Mouse (Mus musculus) small intestine, adult 2 months (tissue): ENCODE measurements around the gene Lims1. TPM values are rescaled to one million over a fixed set of nuclear protein-coding genes. Genes with fewer than 3 reads are reported as not detected.
A peak's percentile ranks its signal among the peaks of the same experiment; 100 is the strongest.

ENCODE experiments used
- H3K27ac ChIP-seq: fragments of 200-500 bp; 2 replicates; pipeline ENCODE4 v1.5.1; 2012; ENCODE audit warnings: low read depth, low read length, control low read depth, inconsistent platforms; ENCODE audit not compliant: insufficient read depth
- H3K27me3 ChIP-seq: fragments of 200-500 bp; 2 replicates; pipeline ENCODE4 v1.6.1; 2012; ENCODE audit warnings: mild to moderate bottlenecking, moderate library complexity, low read length, inconsistent platforms; ENCODE audit not compliant: control insufficient read depth, insufficient read depth
- H3K36me3 ChIP-seq: fragments of 200-500 bp; 2 replicates; pipeline ENCODE4 v1.6.1; 2012; ENCODE audit warnings: mild to moderate bottlenecking, low read length, control low read depth, inconsistent platforms; ENCODE audit not compliant: control insufficient read depth, insufficient read depth
- H3K4me1 ChIP-seq: fragments of 200-500 bp; 2 replicates; pipeline ENCODE4 v1.6.1; 2012; ENCODE audit warnings: low read length, inconsistent platforms, mixed read lengths; ENCODE audit not compliant: control insufficient read depth, insufficient read depth, insufficient read length
- H3K4me3 ChIP-seq: fragments of 200-500 bp; 2 replicates; pipeline ENCODE4 v1.5.1; 2012; ENCODE audit warnings: low read depth, mild to moderate bottlenecking, control low read depth, inconsistent platforms, low read length, moderate library complexity
- CTCF ChIP-seq: fragments of 200-500 bp; IDR thresholded peaks from 2 replicates; pipeline ENCODE4 v1.5.1; 2012; ENCODE audit warnings: low read depth, mild to moderate bottlenecking, control low read depth, inconsistent platforms, low read length, moderate library complexity, mixed read lengths; ENCODE audit not compliant: insufficient replicate concordance, insufficient read length; ENCODE audit errors: extremely low read depth
- POLR2A ChIP-seq: fragments of 200-500 bp; IDR thresholded peaks from 2 replicates; pipeline ENCODE4 v1.6.1; 2012; ENCODE audit warnings: low read depth, mild to moderate bottlenecking, control low read depth, inconsistent platforms, low read length, moderate library complexity
- WGBS: fragments of 180-500 bp; shearing (Covaris S2); methylation state at CpG from one replicate; pipeline ENCODE4 v1.1.7; 2018; 5-methylcytosine and 5-hydroxymethylcytosine counted together
- polyA plus RNA-seq: library from polyadenylated mRNA; depleted of rRNA; stranded (reverse); fragments of >200 nt; gene quantifications from 2 replicates; pipeline ENCODE4 v1.2.3, GENCODE M21; 2012

The Lims1 gene
- polyA plus RNA-seq, 1 experiment = 3.5 TPM

DNA sequence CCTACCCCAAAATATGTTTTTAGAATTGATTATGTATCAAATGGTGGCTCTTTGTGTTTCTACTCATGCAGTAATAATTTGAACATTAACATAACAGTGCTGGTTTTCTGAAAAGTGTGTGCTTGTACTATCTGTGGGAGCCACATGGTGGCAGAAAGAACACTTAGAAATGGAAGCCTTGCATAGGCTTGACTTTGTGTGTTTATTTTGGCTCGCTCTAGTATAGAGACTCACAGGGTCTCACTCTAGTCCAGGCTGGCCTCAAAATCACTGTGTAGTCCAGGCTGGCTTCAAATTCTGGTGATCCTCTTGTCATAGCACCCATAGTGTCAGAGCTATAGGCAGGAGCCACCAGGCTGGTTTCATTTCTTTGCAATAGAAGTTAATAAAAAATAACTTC, 39.5 kb downstream of the Lims1 start:
- peaks cover 3% of the 10 kb centered on the region for H3K36me3 ChIP-seq
- H3K4me1 ChIP-seq = peaks cover 2% of the 10 kb centered on the region; the same call in 1 of the 2 replicates
- no peaks in the 10 kb centered on the region for H3K27me3 ChIP-seq
- 38% methylated on average over 1 of the region's 1 CpGs for WGBS
- H3K27ac ChIP-seq = no peak overlapping the region
- TF ChIP-seq POLR2A = no peak
- TF ChIP-seq CTCF = no peak
- H3K4me3 ChIP-seq = no peak overlapping the region

DNA sequence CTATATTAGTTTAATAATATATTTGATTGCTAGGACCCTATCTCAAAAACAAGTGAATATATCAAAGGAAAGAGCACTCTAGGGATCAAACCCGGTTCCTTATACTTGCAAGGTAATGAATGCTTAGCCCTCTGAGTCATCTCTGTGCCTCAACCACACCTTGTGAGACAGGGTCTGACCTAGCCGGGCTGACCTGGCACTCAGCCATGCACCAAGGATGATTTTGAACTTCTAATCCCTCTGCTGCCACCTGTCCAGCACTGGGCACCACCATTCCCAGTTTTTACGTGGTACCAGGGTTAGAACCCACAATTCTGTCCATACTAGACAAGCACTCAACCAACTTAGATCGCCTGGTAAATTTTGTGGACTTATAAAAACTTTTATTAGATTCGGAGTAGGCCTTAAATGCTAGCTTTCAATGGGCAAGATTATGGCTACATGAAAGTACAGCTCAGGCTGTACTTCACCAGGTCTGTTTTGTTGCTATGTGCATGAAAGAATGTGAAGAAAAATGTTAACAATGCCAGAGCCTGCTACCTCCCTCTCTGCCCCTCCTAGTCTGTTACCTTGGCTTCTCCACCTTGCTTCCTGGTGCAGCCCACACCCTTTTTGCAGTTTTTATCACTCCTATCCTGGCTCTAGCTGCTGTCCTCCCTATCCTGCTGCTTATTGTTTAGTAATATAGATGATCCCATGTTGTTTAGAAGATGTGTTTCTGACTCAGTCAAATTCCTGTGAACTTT, 41.7 kb downstream of the Lims1 start:
- Histone ChIP-seq H3K27me3 (no peaks in the 10 kb centered on the region), H3K36me3 (peaks cover 3% of the 10 kb centered on the region), H3K4me1 (peaks cover 2% of the 10 kb centered on the region; the same call in 1 of the 2 replicates), H3K4me3 (no peak overlapping the region), H3K27ac (peak overlapping the region; percentile 7; the same call in 1 of the 2 replicates)
- WGBS = 33% methylated on average over 5 of the region's 5 CpGs
- TF ChIP-seq CTCF = no peak

DNA sequence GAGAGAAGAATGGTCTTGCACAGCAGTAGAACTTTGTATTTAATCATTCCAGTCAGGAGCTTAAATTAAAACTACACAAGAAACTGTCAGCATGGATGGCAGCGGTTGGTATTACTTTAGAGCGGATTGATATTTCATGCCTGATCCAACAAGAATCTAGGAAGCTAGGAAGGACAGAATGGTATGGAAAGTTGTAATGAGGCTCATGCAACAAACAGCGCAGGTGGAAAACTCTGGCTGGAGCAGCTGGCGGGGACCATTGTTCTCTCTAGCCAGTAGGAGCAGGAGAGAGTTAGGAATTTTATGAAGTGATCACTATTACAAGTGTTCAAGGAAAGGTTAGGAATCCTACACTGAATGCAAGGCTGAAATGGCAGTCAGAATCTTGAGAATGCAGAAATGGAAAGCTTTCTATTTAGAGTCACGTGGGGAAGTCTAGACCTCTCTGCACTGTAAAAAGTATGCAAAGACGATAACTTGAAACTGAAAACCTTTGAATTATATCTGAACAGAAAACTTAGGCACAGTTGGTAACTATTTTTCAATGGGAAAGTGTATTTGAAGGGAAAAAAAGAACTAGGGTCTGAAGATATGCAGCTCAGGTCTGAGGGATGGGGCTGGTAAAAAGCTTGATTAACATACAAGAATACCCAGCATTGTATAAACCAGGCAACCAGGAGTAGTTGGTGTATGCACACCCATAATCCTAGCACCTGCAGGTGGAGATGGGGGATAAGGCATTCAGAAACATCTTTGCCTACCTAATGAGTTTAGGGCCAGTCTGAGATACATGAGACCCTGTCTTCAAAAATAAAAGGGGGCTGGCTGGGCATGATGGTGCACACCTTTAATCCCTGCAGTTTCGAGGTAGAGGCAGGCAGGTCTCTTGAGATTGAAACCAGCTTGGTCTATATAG, 45.8 kb downstream of the Lims1 start:
- Histone ChIP-seq H3K27me3 (no peaks in the 10 kb centered on the region), H3K4me1 (peaks cover 10% of the 10 kb centered on the region; the same call in 1 of the 2 replicates), H3K27ac (no peak overlapping the region), H3K36me3 (peaks cover 1% of the 10 kb centered on the region; the same call in 1 of the 2 replicates), H3K4me3 (no peak overlapping the region)
- WGBS = 87% methylated on average over 7 of the region's 7 CpGs
- TF ChIP-seq CTCF (no peak), POLR2A (no peak)

DNA sequence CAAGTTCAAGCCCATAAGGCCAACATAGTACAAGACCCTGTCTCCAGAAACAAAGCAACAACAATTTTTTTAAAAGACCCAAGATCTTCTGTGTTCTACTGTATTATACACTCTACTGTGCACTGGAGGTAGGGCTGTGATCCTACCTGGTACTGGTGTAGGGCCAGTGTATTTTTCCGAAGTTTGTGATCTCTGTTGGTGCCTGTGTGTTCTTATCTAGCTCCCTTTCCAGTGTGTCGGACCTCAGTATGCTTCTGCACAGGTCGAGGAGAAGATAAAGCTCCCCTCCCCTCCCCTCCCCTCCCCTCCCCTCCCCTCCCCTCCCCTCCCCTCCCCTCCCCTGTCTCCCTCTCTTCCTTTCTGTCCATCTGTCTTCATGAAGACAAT, 46.4 kb downstream of the Lims1 start:
- no peak for TF ChIP-seq POLR2A
- TF ChIP-seq CTCF = no peak
- Histone ChIP-seq H3K4me3 (no peak overlapping the region), H3K36me3 (peaks cover 1% of the 10 kb centered on the region; the same call in 1 of the 2 replicates), H3K27me3 (no peaks in the 10 kb centered on the region), H3K27ac (no peak overlapping the region), H3K4me1 (peaks cover 10% of the 10 kb centered on the region; the same call in 1 of the 2 replicates)
- 33% methylated on average over 3 of the region's 3 CpGs for WGBS

DNA sequence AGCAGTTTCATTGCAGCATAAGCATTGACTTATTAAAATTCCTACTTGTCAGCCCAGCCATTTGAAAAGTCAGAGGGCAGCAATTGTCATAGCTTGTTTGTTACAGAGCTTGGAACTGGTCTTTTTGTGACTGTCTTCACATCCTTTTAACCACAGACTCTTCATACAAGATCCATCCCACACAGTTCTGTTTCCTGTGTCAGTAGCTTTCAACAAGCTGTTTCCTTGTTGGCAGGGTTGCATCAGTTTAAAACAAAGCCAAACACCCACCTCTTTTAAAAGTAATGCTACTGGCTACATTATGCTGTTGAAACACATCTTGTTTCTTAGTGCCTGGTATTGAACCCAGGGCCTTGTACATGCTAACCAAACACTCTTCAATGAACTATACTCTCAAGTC, 46.9 kb downstream of the Lims1 start:
- Histone ChIP-seq H3K4me1 (peaks cover 8% of the 10 kb centered on the region; the same call in 1 of the 2 replicates), H3K27me3 (no peaks in the 10 kb centered on the region), H3K4me3 (no peak overlapping the region), H3K27ac (peak overlapping the region; percentile 9), H3K36me3 (peaks cover 1% of the 10 kb centered on the region; the same call in 1 of the 2 replicates)
- TF ChIP-seq CTCF = no peak
- TF ChIP-seq POLR2A = no peak

DNA sequence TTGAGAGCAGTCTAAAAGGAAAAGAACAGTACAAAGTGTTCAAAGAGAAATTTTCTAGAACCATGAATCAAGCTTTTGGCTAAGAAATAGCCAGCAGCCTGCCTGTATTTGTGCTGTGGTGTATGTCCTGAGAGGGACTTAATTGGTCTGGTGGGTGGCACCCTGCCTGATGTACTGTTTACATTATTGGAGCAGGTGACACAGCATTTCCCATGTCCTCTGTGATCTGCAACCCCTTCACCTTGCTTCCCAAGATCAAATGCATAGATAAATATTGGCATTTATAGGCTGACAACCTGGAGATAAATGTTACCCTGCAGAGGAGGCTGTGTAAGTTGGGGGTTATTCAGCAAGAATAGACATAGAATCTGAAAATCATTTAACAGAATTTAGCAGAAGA, 47.3 kb downstream of the Lims1 start:
- Histone ChIP-seq H3K4me3 (no peak overlapping the region), H3K27ac (peak overlapping the region; percentile 22)
- no peak for TF ChIP-seq CTCF
- no peak for TF ChIP-seq POLR2A

DNA sequence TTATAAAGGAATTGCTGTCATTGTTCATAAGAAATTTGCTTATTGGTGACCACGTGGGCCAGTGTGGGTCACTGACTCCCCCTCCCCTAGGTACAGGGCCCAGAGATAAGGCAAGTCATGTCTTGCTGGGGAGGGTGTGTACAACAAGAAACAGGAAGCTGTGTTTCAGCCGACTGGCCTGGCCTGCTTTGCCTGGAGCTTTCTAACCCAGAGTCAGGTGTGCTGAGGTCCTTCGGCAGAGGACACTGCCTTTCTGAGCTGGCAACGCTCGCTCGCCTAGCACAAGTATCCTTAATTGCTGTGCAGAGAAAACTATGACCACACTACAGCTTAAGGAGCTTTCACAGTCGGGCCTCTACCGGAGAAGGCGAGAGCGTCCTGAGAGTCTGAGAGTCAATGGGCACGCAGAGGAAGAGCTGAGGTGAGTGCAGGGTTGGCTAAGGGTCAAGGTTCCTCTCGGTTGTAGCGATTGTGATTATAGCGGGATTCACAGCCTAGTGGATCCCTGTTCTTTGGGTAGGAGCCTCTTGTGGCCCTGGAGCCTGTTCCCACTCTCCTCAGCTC, 48.1 kb downstream of the Lims1 start:
- no peaks in the 10 kb centered on the region for H3K27me3 ChIP-seq
- WGBS = 9% methylated on average over 14 of the region's 14 CpGs
- peak overlapping the region; percentile 83 for H3K27ac ChIP-seq
- H3K36me3 ChIP-seq = peaks cover 1% of the 10 kb centered on the region; the same call in 1 of the 2 replicates
- H3K4me1 ChIP-seq = peaks cover 8% of the 10 kb centered on the region; the same call in 1 of the 2 replicates
- peak overlapping the region; percentile 52 for H3K4me3 ChIP-seq
- TF ChIP-seq POLR2A (0 out of 2 replicates have a peak, but pooled peaks have one; percentile 28), CTCF (no peak)

More for the DNA sequence above, 47.3 kb downstream of the Lims1 start:
- Histone ChIP-seq H3K4me1 (peaks cover 8% of the 10 kb centered on the region; the same call in 1 of the 2 replicates), H3K27me3 (no peaks in the 10 kb centered on the region), H3K36me3 (peaks cover 1% of the 10 kb centered on the region; the same call in 1 of the 2 replicates)
